Mouse (Mus musculus): ENCODE results near the gene Otor. TPM values are rescaled to one million over a fixed set of nuclear protein-coding genes. Genes with fewer than 3 reads are reported as not detected.

Otor gene
- polyA plus RNA-seq (2016; fragmentation: Nextera tagmentation; extraction: Ambion mirVana): 3.3 and 3.5 TPM in 2 replicates

GRCm38 (mm10) chr2:143078198-143078851, at the start of gene Otor:
TSS of gene Otor (plus strand) at chr2:143078473.
- Histone ChIP-seq H3K36me3 (no peaks in the 10 kb centered on the region), H3K27ac (replicated peaks) (no peak within 1 kb of the TSS; the same call in 1 of the 2 replicates), H3K27me3 (no peaks in the 10 kb centered on the region), H3K4me1 (peaks cover 4% of the 10 kb centered on the region; the same call in 1 of the 2 replicates), H3K4me3 (no peak within 1 kb of the TSS), H3K9ac (replicated peaks) (no peak within 1 kb of the TSS), H3K4me2 (replicated peaks) (no peak within 1 kb of the TSS), H3K9me3 (no peaks in the 10 kb centered on the region)
- no peak for ATAC-seq (ENCODE audit: low FRiP score, low read depth)
- 64% methylated on average over 8 of the region's 8 CpGs for WGBS

GRCm38 (mm10) chr2:143031283-143031682, 47.0 kb upstream of the Otor start:
- Histone ChIP-seq H3K27ac (replicated peaks) (no peak overlapping the region), H3K27me3 (no peaks in the 10 kb centered on the region)

GRCm38 (mm10) chr2:143032378-143033255, 45.7 kb upstream of the Otor start:
- no peak overlapping the region for H3K4me3 ChIP-seq
- H3K27ac ChIP-seq (replicated peaks): peak overlapping the region; percentile 77
- peak overlapping the region; percentile 28 for H3K4me2 ChIP-seq (replicated peaks)
- WGBS: 18% methylated on average over 10 of the region's 10 CpGs
- no peak overlapping the region; the same call in 1 of the 2 replicates for H3K9ac ChIP-seq (replicated peaks)
- H3K27me3 ChIP-seq: no peaks in the 10 kb centered on the region
- H3K4me1 ChIP-seq: peaks cover 11% of the 10 kb centered on the region
- no peaks in the 10 kb centered on the region for H3K36me3 ChIP-seq
- H3K9me3 ChIP-seq: no peaks in the 10 kb centered on the region
- ATAC-seq (ENCODE audit: low FRiP score, low read depth): peak; percentile 87

More at GRCm38 (mm10) chr2:143031283-143031682, 47.0 kb upstream of the Otor start:
- H3K4me1 ChIP-seq: peaks cover 11% of the 10 kb centered on the region
- no peak overlapping the region for H3K9ac ChIP-seq (replicated peaks)
- no peak for ATAC-seq (ENCODE audit: low FRiP score, low read depth)
- H3K4me2 ChIP-seq (replicated peaks): no peak overlapping the region
- H3K9me3 ChIP-seq: no peaks in the 10 kb centered on the region
- H3K36me3 ChIP-seq: no peaks in the 10 kb centered on the region
- H3K4me3 ChIP-seq: no peak overlapping the region
- WGBS: 67% methylated on average over 1 of the region's 1 CpGs

GRCm38 (mm10) chr2:143034350-143035085, 43.8 kb upstream of the Otor start:
- ATAC-seq (ENCODE audit: low FRiP score, low read depth): no peak

GRCm38 (mm10) chr2:143035086-143035593, 43.1 kb upstream of the Otor start:
- H3K27ac ChIP-seq (replicated peaks): no peak overlapping the region
- no peaks in the 10 kb centered on the region for H3K9me3 ChIP-seq
- no peak overlapping the region for H3K4me2 ChIP-seq (replicated peaks)
- H3K27me3 ChIP-seq: no peaks in the 10 kb centered on the region
- peaks cover 11% of the 10 kb centered on the region for H3K4me1 ChIP-seq
- H3K36me3 ChIP-seq: no peaks in the 10 kb centered on the region
- no peak overlapping the region for H3K9ac ChIP-seq (replicated peaks)
- H3K4me3 ChIP-seq: no peak overlapping the region
- WGBS: 83% methylated on average over 10 of the region's 10 CpGs
- no peak for ATAC-seq (ENCODE audit: low FRiP score, low read depth)

More at GRCm38 (mm10) chr2:143034350-143035085, 43.8 kb upstream of the Otor start:
- no peaks in the 10 kb centered on the region for H3K27me3 ChIP-seq
- 82% methylated on average over 7 of the region's 7 CpGs for WGBS
- H3K4me2 ChIP-seq (replicated peaks): no peak overlapping the region
- peaks cover 11% of the 10 kb centered on the region for H3K4me1 ChIP-seq
- H3K4me3 ChIP-seq: no peak overlapping the region
- H3K9ac ChIP-seq (replicated peaks): no peak overlapping the region
- H3K36me3 ChIP-seq: no peaks in the 10 kb centered on the region
- no peak overlapping the region for H3K27ac ChIP-seq (replicated peaks)
- no peaks in the 10 kb centered on the region for H3K9me3 ChIP-seq

GRCm38 (mm10) chr2:143041596-143041995, 36.7 kb upstream of the Otor start:
- no peak overlapping the region for H3K4me3 ChIP-seq
- WGBS: 93% methylated on average over 1 of the region's 1 CpGs
- ATAC-seq (ENCODE audit: low FRiP score, low read depth): no peak
- H3K27me3 ChIP-seq: no peaks in the 10 kb centered on the region
- no peak overlapping the region for H3K9ac ChIP-seq (replicated peaks)
- no peaks in the 10 kb centered on the region for H3K36me3 ChIP-seq
- H3K27ac ChIP-seq (replicated peaks): no peak overlapping the region
- no peaks in the 10 kb centered on the region for H3K4me1 ChIP-seq
- no peaks in the 10 kb centered on the region for H3K9me3 ChIP-seq
- H3K4me2 ChIP-seq (replicated peaks): no peak overlapping the region

GRCm38 (mm10) chr2:143055251-143055650, 23.0 kb upstream of the Otor start:
- H3K4me2 ChIP-seq (replicated peaks): no peak overlapping the region
- no peaks in the 10 kb centered on the region for H3K27me3 ChIP-seq
- no peaks in the 10 kb centered on the region for H3K36me3 ChIP-seq
- H3K9me3 ChIP-seq: no peaks in the 10 kb centered on the region
- H3K4me3 ChIP-seq: no peak overlapping the region
- no peaks in the 10 kb centered on the region for H3K4me1 ChIP-seq
- H3K9ac ChIP-seq (replicated peaks): no peak overlapping the region
- no peak overlapping the region for H3K27ac ChIP-seq (replicated peaks)
- peak; percentile 58; the same call in 1 of the 2 replicates for ATAC-seq (ENCODE audit: low FRiP score, low read depth)

GRCm38 (mm10) chr2:143056736-143057135, 21.5 kb upstream of the Otor start:
- ATAC-seq (ENCODE audit: low FRiP score, low read depth): no peak

GRCm38 (mm10) chr2:143062432-143062811, 15.9 kb upstream of the Otor start:
- peak overlapping the region; percentile 90 for H3K4me2 ChIP-seq (replicated peaks)
- ATAC-seq (ENCODE audit: low FRiP score, low read depth): no peak; the same call in 1 of the 2 replicates
- 43% methylated on average over 6 of the region's 6 CpGs for WGBS
- H3K9me3 ChIP-seq: no peaks in the 10 kb centered on the region
- peaks cover 6% of the 10 kb centered on the region for H3K4me1 ChIP-seq
- peaks cover 24% of the 10 kb centered on the region for H3K36me3 ChIP-seq
- peak overlapping the region; percentile 87; the same call in 1 of the 2 replicates for H3K9ac ChIP-seq (replicated peaks)
- no peaks in the 10 kb centered on the region for H3K27me3 ChIP-seq
- peak overlapping the region; percentile 95 for H3K4me3 ChIP-seq
- no peak overlapping the region for H3K27ac ChIP-seq (replicated peaks)

More at GRCm38 (mm10) chr2:143056736-143057135, 21.5 kb upstream of the Otor start:
- Histone ChIP-seq H3K4me1 (no peaks in the 10 kb centered on the region), H3K27me3 (no peaks in the 10 kb centered on the region), H3K27ac (replicated peaks) (no peak overlapping the region), H3K4me3 (no peak overlapping the region), H3K36me3 (no peaks in the 10 kb centered on the region), H3K9ac (replicated peaks) (no peak overlapping the region), H3K4me2 (replicated peaks) (no peak overlapping the region), H3K9me3 (no peaks in the 10 kb centered on the region)
- WGBS: 80% methylated on average over 5 of the region's 5 CpGs

- Histone ChIP-seq H3K9ac (replicated peaks) (peak within 1 kb of the TSS; percentile 87), H3K4me2 (replicated peaks) (peak within 1 kb of the TSS; percentile 90), H3K27ac (replicated peaks) (0 out of 2 replicates have a peak within 1 kb of the TSS, but pooled peaks have one; percentile 4), H3K9me3 (no peaks in the 10 kb centered on the region), H3K27me3 (no peaks in the 10 kb centered on the region), H3K36me3 (peaks cover 25% of the 10 kb centered on the region), H3K4me3 (peak within 1 kb of the TSS; percentile 95), H3K4me1 (peaks cover 6% of the 10 kb centered on the region)
- peak; percentile 90 for ATAC-seq (ENCODE audit: low FRiP score, low read depth)
- 2% methylated on average over 55 of the region's 55 CpGs for WGBS
Measured at GRCm38 (mm10) chr2:143062812-143063792, 15.2 kb upstream of the Otor start, which contains the start of gene Snrpb2. TSS of gene Snrpb2 (plus strand) at chr2:143063039.
